Mouse (Mus musculus): ENCODE measurements around the gene Caprin2. TPM values are rescaled to one million over a fixed set of nuclear protein-coding genes. Genes with fewer than 3 reads are reported as not detected.

The Caprin2 gene
- 2.9 and 3.2 TPM in 2 replicates for polyA plus RNA-seq (2012; rRNA removed)

DNA sequence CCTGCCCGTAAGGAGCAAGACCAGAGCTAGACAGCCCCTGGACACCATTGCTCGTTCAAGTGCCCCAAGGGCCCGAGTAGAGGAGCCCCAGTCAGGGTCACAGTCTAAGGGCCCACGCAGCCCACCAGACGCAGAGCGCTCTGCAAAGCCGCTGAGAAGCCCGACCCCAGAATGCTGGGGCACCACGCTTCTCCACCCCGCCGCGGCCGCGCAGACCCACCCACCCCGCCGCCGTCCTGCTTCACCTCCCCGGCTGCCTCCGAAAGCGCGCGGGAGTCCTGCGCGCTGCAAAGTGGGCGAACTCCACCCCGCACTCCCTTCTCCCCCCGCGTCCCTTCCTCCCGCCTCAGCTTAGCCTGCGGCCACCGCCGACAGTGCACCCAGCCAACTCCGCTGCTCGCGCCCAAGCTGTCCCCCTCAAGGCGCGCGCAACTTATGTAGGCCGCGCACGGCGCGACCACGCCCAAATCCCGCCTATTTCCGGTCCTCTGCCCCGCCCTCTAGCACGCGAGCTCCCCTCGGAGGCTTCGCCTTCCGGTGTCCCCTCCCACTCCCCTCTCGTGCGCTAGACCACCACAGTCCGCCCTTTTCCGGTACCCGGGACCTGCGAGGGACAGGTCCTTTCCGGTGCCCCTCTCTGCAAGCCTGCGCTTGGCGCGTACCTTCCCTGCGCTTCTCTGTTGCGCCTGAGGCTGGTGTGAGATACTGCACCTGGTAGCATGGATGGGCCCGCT lies at the start of gene Caprin2:
TSS of gene Caprin2 (minus strand) at position 465 of the 734 bp plus-strand sequence.

DNA sequence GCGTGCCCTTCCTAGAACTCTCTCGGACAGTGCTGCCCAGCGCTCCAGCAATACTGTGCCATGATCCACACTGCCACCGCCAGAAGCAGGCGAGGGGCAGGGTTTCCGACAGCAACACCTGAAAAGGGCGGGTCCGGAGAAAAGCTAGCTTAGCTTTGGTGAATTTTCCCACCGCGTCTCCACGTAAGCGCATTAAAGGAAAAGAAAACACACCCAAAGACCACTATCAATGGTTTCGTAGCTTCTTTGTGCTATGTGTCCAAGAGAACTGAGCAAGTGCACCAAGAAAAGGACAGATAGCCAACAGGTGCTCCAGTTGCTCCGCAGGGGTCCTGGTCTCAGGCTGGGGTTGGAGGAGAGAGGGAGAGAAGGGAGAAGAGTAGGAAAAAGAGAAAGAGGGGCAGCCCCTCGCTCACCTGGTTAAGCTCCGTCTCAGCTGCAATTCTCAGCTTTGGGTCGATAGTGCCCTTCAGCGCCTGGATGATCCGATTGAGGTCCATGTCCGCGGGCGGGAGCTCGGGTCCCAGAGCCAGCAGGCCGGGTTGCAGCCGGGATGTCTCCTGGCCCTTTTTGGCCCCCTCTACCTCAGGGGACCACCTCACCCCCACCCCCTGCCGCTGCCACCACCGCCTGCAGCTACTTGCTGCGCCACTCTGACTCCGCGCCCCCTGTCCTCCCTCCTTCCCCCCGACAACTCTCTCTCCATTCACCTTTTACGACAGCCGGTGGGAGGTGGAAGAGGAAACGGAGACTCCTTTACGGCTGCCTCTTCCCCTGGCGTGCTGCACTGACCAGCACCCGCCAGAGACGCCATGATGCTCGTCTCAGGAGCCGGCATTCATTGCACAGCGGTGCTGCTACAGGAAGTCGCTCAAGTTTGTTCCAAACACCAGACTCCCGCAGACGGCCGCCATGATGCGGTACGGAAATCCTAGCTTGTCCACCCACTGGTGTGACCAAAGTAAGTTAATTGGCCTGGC lies 65.0 kb downstream of the Caprin2 start, which contains the start of gene Ipo8:
TSS of gene Ipo8 (minus strand) at position 720 of the 980 bp plus-strand sequence.

Other genes with a start within 250 kb of the Caprin2 start
- gene Ipo8, start 64.8 kb downstream of the Caprin2 start, polyA plus RNA-seq (2012; rRNA removed) = 8.0 and 8.6 TPM in 2 replicates
- gene Sinhcaf, start 50.2 kb upstream of the Caprin2 start, polyA plus RNA-seq (2012; rRNA removed) = 1.9 and 2.2 TPM in 2 replicates
- 7.3 and 9.4 TPM in 2 replicates for gene Dennd5b, start 205.4 kb upstream of the Caprin2 start, polyA plus RNA-seq (2012; rRNA removed)
- gene Gm10203, start 233.9 kb upstream of the Caprin2 start, polyA plus RNA-seq (2012; rRNA removed) = not detected in 2 replicates
- gene Etfbkmt, start 243.6 kb upstream of the Caprin2 start, polyA plus RNA-seq (2012; rRNA removed) = 6.9 and 7.1 TPM in 2 replicates

Data from colon, adult 2 months (tissue).